Mouse (Mus musculus) intestine, embryonic 15.5 days (tissue): ENCODE measurements around the gene St6galnac3. TPM values are rescaled to one million over a fixed set of nuclear protein-coding genes. Genes with fewer than 3 reads are reported as not detected.

Experiments used
- ATAC-seq: fragments of 200-750 bp; cut with Nextera tagmentation; 2 replicates; pipeline ENCODE4 v1.8.0; 2017; ENCODE audit warnings: moderate TSS enrichment, moderate library complexity
- H3K27ac ChIP-seq: fragments of 300-500 bp; sonication (generic); 2 replicates; pipeline ENCODE4 v1.5.1; 2015; ENCODE audit warnings: mild to moderate bottlenecking, inconsistent platforms
- H3K27me3 ChIP-seq: fragments of 300-500 bp; sonication (generic); replicated peaks from 2 replicates; pipeline ENCODE4 v1.6.1; 2015; ENCODE audit warnings: inconsistent platforms
- H3K36me3 ChIP-seq: fragments of 300-500 bp; sonication (generic); 2 replicates; pipeline ENCODE4 v1.6.1; 2015; ENCODE audit warnings: inconsistent platforms
- H3K4me1 ChIP-seq: fragments of 300-500 bp; sonication (generic); replicated peaks from 2 replicates; pipeline ENCODE4 v1.6.1; 2015; ENCODE audit warnings: inconsistent platforms
- H3K4me2 ChIP-seq: fragments of 300-500 bp; sonication (generic); replicated peaks from 2 replicates; pipeline ENCODE4 v1.6.1; 2015; ENCODE audit warnings: mild to moderate bottlenecking, inconsistent platforms
- H3K4me3 ChIP-seq: fragments of 300-500 bp; sonication (generic); replicated peaks from 2 replicates; pipeline ENCODE4 v1.5.1; 2015; ENCODE audit warnings: inconsistent platforms
- H3K9ac ChIP-seq: fragments of 300-500 bp; sonication (generic); 2 replicates; pipeline ENCODE4 v1.6.1; 2015; ENCODE audit warnings: inconsistent platforms
- H3K9me3 ChIP-seq: fragments of 300-500 bp; sonication (generic); 2 replicates; pipeline ENCODE4 v1.6.1; 2016; ENCODE audit warnings: inconsistent platforms
- WGBS: fragments of 180-500 bp; shearing (Covaris S2); methylation state at CpG from one replicate; pipeline ENCODE4 v1.1.7; 2015; 5-methylcytosine and 5-hydroxymethylcytosine counted together
- polyA plus RNA-seq: library from polyadenylated mRNA; unstranded; fragments of >200 nt; fragmentation: Nextera tagmentation; extraction: Ambion mirVana; gene quantifications from 2 replicates; pipeline ENCODE4 v1.2.1, GENCODE M21; 2015

Gene St6galnac3
- polyA plus RNA-seq, 1 experiment from 2014 or later = 34.5 TPM

DNA sequence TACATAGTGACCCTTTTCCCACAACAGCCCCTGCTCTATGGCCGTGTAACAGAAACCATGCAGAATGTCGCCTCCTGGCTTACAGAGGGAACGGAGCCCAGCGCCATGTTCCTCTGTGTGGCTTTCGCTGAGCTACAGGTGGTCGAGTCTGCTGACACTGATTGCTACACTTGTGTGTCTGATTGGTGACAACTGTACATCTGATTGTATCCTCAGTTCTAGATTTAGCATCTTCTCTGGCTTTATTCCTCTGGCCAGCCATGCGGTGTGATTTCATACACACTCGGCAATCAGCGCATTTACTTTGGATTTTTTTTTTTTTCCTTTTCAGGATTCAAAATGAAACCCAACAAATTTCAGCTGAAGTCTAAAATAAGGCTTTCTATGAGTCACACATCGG is 523.1 kb downstream of the St6galnac3 start:
- 92% methylated on average over 10 of the region's 10 CpGs for WGBS
- H3K9me3 ChIP-seq = no peaks in the 10 kb centered on the region
- H3K27ac ChIP-seq = no peak overlapping the region
- H3K27me3 ChIP-seq = no peaks in the 10 kb centered on the region
- ATAC-seq = no peak
- no peaks in the 10 kb centered on the region for H3K36me3 ChIP-seq
- H3K4me2 ChIP-seq = no peak overlapping the region
- H3K9ac ChIP-seq = no peak overlapping the region
- no peaks in the 10 kb centered on the region for H3K4me1 ChIP-seq
- no peak overlapping the region for H3K4me3 ChIP-seq

DNA sequence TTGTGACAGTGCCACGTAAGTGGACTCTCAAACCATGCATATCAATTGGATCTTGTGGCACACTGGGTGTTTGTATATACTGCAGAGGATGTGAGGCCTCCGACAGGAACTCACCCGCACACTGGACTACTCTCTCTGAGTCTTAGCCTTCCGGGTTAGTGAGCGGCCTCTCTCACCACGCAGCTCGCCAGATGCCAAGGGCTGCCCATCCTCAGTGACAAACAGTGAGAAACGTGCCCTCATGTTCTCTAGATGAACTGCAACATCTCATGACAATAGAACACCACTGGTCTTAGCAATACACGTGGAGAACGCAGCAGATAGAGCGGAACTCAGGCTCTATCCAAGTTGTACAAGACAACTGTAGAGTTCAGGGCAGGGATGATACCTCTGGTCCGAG is 524.2 kb downstream of the St6galnac3 start:
- H3K27ac ChIP-seq = no peak overlapping the region
- no peaks in the 10 kb centered on the region for H3K4me1 ChIP-seq
- H3K36me3 ChIP-seq = no peaks in the 10 kb centered on the region
- H3K27me3 ChIP-seq = no peaks in the 10 kb centered on the region
- H3K4me2 ChIP-seq = no peak overlapping the region
- WGBS = 88% methylated on average over 12 of the region's 12 CpGs
- H3K4me3 ChIP-seq = no peak overlapping the region
- no peak for ATAC-seq
- H3K9ac ChIP-seq = no peak overlapping the region
- no peaks in the 10 kb centered on the region for H3K9me3 ChIP-seq

DNA sequence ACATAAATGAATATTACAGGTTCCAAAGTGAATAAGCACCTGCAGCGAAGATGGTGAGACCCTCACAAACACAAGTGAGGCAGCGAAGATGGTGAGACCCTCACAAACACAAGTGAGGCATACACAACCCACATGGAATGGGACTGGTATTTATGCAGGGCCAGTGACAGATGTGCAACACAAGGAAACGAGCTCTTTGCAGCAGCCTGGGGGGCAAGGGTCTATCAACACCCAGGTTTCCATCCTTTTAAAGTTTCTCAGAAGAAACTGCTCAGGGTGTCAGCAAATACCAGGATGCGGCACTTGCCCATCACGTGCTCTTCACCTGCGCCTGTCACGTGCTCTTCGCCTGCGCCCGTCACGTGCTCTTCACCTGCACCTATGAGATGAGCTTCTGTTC is 524.9 kb downstream of the St6galnac3 start:
- no peak overlapping the region for H3K9ac ChIP-seq
- WGBS = 91% methylated on average over 11 of the region's 11 CpGs
- H3K9me3 ChIP-seq = no peaks in the 10 kb centered on the region
- no peaks in the 10 kb centered on the region for H3K36me3 ChIP-seq
- no peaks in the 10 kb centered on the region for H3K27me3 ChIP-seq
- ATAC-seq = no peak
- H3K27ac ChIP-seq = no peak overlapping the region
- no peak overlapping the region for H3K4me2 ChIP-seq
- no peaks in the 10 kb centered on the region for H3K4me1 ChIP-seq
- no peak overlapping the region for H3K4me3 ChIP-seq

DNA sequence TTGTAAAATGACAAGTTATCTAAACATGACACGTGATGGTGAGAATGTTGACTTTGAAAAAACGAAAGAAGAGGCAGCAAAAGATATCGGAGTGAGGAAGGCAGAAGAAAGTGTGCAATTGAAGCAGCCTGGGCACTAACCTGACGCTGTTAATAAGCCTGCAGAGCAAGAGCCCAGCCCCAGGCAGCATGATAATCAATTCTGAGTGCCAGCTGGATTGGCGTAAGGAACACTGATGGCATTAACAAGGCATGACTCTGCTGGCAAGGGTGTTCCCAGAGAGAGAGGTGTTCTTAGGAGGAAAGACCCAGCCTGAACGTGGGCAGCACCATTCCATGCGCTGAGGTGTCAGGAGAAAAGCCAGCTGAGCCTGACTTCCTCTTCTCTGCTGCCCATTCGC is 525.7 kb downstream of the St6galnac3 start:
- Histone ChIP-seq H3K4me2 (no peak overlapping the region), H3K27me3 (no peaks in the 10 kb centered on the region), H3K4me3 (no peak overlapping the region), H3K9me3 (no peaks in the 10 kb centered on the region), H3K27ac (no peak overlapping the region), H3K4me1 (no peaks in the 10 kb centered on the region), H3K36me3 (no peaks in the 10 kb centered on the region), H3K9ac (no peak overlapping the region)
- 72% methylated on average over 8 of the region's 8 CpGs for WGBS
- no peak for ATAC-seq

DNA sequence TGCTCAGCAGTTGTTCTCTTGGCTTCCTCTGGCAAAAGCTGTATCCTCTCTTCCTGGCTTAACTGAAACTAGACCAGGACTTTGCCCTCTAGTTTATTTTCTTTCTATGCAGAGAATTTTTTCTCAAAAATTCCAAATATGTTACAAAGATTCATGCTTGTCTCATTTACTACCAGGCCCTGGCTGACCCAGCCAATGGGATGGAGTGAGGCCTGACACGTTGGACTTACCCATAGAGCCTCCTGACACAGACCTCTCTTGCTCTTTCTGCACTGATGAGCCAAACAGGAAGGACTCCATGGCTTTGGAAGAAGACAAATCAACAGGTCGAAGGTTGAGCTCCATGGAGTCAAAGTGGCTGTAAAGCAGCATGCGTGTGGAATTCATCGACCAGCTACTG is 526.5 kb downstream of the St6galnac3 start:
- Histone ChIP-seq H3K36me3 (no peaks in the 10 kb centered on the region), H3K27ac (no peak overlapping the region), H3K4me1 (no peaks in the 10 kb centered on the region), H3K4me2 (no peak overlapping the region), H3K9ac (no peak overlapping the region), H3K9me3 (no peaks in the 10 kb centered on the region), H3K27me3 (no peaks in the 10 kb centered on the region), H3K4me3 (no peak overlapping the region)
- ATAC-seq = peak; percentile 25; the same call in 1 of the 2 replicates
- WGBS = 68% methylated on average over 4 of the region's 4 CpGs

DNA sequence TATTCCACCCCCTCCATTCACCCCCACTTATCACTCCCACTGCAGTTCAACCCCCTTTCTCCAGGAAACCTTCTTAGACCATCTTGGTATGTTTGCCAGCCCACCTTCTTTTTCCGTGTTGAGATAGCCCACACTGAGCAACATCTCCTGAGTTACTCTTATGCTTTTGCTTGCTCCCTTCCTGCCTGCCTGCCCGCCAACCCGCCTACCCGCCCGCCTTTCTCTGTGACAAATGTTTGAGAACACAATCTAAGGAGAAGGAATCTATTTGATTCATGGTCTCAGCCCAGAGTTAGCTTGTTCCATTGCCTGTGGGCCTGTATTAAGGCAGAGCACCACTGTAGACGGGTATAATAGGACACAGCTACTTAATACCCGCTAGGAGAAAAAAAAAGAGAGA is 531.9 kb downstream of the St6galnac3 start:
- Histone ChIP-seq H3K9ac (no peak overlapping the region), H3K9me3 (no peaks in the 10 kb centered on the region), H3K27me3 (no peaks in the 10 kb centered on the region), H3K27ac (no peak overlapping the region), H3K4me1 (no peaks in the 10 kb centered on the region), H3K4me3 (no peak overlapping the region), H3K4me2 (no peak overlapping the region), H3K36me3 (no peaks in the 10 kb centered on the region)
- 75% methylated on average over 7 of the region's 7 CpGs for WGBS
- ATAC-seq = no peak

DNA sequence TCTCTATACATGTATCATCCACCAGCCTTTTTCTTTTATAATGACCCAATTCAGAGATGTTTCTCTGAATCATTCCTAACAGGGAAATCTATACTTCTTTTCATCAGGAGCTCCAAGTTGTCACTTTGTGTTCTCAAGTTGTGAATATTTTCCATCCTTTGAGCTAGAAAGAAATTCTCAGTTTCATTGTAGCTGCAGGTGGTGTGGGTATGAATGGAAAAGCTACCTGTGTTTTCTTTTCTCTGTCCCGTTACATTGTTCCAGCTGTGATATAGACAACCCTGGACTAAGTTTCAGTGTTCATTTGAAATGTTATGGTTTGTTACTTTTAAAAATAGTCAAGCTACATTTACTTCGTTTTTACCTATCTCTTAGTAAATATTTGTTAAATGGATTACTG is 534.2 kb downstream of the St6galnac3 start:
- no peak overlapping the region for H3K4me3 ChIP-seq
- no peak overlapping the region for H3K9ac ChIP-seq
- no peaks in the 10 kb centered on the region for H3K36me3 ChIP-seq
- H3K27ac ChIP-seq = no peak overlapping the region
- H3K4me2 ChIP-seq = no peak overlapping the region
- no peak for ATAC-seq
- H3K27me3 ChIP-seq = no peaks in the 10 kb centered on the region
- H3K4me1 ChIP-seq = no peaks in the 10 kb centered on the region
- 57% methylated on average over 2 of the region's 2 CpGs for WGBS
- H3K9me3 ChIP-seq = no peaks in the 10 kb centered on the region

DNA sequence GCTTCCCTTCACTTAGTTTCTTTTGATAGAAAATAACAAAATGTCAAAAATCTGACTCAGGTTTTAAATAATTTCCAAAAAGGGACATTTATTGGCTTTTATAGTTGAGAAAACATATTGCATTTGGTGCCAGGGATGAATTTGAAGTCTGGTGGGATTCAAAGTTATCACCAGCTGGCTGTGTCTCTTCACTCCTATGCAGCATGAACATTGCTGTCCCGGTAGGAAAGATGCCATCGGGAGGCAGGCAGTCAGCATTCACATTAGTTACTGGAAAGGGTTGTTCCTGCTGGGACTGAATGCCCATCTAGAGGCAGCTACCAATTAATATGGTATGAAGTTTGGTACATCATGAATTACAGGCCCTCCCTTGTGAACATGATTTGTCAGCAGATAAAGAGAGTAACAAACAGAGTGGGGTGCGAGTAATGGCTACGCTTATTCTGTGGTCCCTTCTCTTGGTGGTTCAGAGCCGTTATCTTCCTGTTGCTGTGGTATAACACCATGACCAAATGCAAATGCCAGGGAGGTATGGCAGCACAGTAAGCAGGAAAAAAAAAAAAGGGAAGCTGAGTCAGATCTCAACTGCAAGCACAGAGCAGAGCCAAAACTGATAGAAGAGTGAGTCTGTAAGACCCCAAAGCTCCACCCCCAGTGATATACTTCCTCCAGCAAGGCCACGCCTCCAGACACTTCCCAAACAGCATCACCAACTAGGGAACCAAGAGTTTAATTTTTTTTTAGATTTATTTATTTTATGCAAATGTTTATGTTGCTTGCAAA is 535.1 kb downstream of the St6galnac3 start:
- WGBS = 93% methylated on average over 6 of the region's 6 CpGs
- Histone ChIP-seq H3K27me3 (no peaks in the 10 kb centered on the region), H3K9me3 (no peaks in the 10 kb centered on the region), H3K36me3 (no peaks in the 10 kb centered on the region), H3K27ac (no peak overlapping the region), H3K4me3 (no peak overlapping the region), H3K4me2 (no peak overlapping the region), H3K4me1 (no peaks in the 10 kb centered on the region), H3K9ac (no peak overlapping the region)
- no peak for ATAC-seq

DNA sequence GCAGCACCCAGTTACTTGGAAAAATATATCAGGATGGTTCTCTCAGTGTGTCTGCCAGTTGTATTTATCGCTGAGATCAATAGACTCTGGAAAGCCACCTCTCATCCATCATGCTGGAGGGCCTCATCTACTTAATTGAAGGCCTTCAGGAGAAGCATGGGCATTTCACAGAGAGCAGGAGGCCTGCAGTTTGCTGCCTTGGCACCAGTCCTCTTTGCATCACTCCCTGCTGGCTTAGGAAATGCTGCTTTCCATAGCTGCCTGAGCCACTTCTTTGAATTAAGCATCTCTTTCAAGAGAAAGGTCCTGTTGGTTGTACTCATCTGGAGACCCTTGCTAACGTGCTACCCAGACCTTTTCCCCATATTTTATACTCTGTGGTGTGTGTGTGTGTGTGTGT is 536.8 kb downstream of the St6galnac3 start:
- no peaks in the 10 kb centered on the region for H3K4me1 ChIP-seq
- ATAC-seq = no peak
- H3K4me3 ChIP-seq = no peak overlapping the region
- H3K36me3 ChIP-seq = no peaks in the 10 kb centered on the region
- no peaks in the 10 kb centered on the region for H3K9me3 ChIP-seq
- no peak overlapping the region for H3K9ac ChIP-seq
- 84% methylated on average over 2 of the region's 2 CpGs for WGBS
- no peak overlapping the region for H3K4me2 ChIP-seq
- H3K27me3 ChIP-seq = no peaks in the 10 kb centered on the region
- H3K27ac ChIP-seq = no peak overlapping the region

DNA sequence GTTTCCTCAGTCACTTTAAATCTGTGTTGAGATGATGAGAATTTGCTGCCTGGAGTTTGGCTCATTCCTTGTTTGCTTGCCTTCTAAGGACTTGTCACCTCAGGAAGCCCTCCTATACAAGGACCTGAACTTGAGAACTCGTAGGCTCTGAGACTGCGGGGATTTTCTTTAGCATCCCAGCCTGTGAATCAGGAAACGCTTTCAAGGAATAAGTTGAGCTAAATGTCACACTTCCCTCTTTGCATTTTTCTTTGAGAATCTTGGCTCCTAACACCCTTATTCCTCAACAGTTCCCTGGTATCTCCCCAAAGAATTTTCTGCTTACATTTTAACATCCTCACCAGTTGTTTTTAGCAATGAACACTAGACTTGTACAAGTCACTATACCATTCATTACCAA is 539.9 kb downstream of the St6galnac3 start:
- no peak overlapping the region for H3K9ac ChIP-seq
- no peaks in the 10 kb centered on the region for H3K36me3 ChIP-seq
- no peak overlapping the region for H3K27ac ChIP-seq
- WGBS = 65% methylated on average over 3 of the region's 3 CpGs
- H3K4me1 ChIP-seq = no peaks in the 10 kb centered on the region
- H3K4me2 ChIP-seq = no peak overlapping the region
- H3K27me3 ChIP-seq = no peaks in the 10 kb centered on the region
- no peaks in the 10 kb centered on the region for H3K9me3 ChIP-seq
- ATAC-seq = no peak
- no peak overlapping the region for H3K4me3 ChIP-seq

DNA sequence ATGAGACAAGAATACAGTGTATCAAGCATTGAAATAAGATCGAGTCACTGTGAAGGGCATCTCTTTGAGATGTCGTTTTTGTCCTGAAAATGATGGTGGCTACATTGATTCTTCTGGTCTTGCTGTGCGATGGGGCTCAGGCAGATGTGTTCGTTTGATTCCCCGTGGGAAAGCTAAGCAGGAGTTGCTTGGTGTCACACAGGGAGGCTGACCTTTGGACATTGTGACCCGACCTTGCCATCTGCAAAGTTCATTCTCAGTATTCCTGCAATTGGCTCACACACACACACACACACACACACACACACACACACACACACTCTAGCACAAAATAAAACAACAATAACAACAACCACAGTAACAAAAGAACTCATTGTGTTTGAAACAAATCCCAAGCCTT is 543.7 kb downstream of the St6galnac3 start:
- WGBS = 60% methylated on average over 6 of the region's 6 CpGs
- Histone ChIP-seq H3K36me3 (no peaks in the 10 kb centered on the region), H3K27ac (no peak overlapping the region), H3K4me3 (no peak overlapping the region), H3K9ac (no peak overlapping the region), H3K9me3 (no peaks in the 10 kb centered on the region), H3K27me3 (no peaks in the 10 kb centered on the region), H3K4me1 (no peaks in the 10 kb centered on the region), H3K4me2 (no peak overlapping the region)
- ATAC-seq = no peak

DNA sequence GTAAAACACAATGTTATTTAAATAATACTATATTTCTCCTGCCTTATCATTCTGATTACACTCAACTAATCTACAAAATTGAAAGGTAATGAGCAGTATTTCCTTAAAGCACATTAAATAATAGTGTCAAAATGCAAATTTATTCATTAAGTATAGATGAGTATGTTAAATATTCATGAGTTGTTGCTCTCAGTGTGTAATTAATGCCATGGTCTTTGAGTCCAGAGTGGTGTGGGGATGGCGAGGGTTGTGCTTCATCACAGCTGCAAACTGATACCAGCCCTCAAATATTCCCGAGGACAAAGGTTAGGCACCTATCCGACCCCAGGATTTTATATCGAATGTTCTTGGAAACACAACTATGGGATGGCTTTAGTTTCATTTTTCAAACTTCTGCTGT is 548.2 kb downstream of the St6galnac3 start:
- WGBS = 82% methylated on average over 4 of the region's 4 CpGs
- no peak overlapping the region for H3K4me2 ChIP-seq
- no peak overlapping the region for H3K27ac ChIP-seq
- no peak overlapping the region for H3K9ac ChIP-seq
- H3K4me3 ChIP-seq = no peak overlapping the region
- no peaks in the 10 kb centered on the region for H3K27me3 ChIP-seq
- H3K36me3 ChIP-seq = no peaks in the 10 kb centered on the region
- no peak for ATAC-seq
- no peaks in the 10 kb centered on the region for H3K9me3 ChIP-seq
- no peaks in the 10 kb centered on the region for H3K4me1 ChIP-seq

DNA sequence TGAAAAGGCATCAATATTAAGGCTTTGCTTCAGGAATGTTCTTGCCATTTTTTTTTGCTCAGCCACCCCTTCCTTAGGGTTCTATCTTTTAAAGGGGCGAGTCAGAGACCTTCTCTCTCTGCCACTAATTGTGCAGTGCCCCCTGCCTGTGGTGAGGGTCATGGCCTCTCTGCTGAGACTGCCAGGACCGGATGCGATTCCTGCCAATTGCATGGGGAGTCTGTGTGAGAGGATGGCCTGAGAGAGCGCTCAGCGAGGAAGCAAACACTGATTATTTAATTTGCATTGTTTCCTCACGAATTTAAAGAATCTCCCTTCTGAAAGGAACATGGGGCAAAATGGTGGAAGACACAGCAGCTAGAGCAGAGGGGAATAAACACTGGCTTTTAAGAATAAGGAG is 548.6 kb downstream of the St6galnac3 start:
- H3K27ac ChIP-seq = no peak overlapping the region
- ATAC-seq = no peak

More for the DNA sequence above, 548.6 kb downstream of the St6galnac3 start:
- Histone ChIP-seq H3K4me2 (no peak overlapping the region), H3K4me3 (no peak overlapping the region), H3K9ac (no peak overlapping the region), H3K9me3 (no peaks in the 10 kb centered on the region), H3K36me3 (no peaks in the 10 kb centered on the region), H3K27me3 (no peaks in the 10 kb centered on the region), H3K4me1 (no peaks in the 10 kb centered on the region)
- WGBS = 58% methylated on average over 6 of the region's 6 CpGs
